Mouse (Mus musculus) ES-E14 (cell line): Measurements from ENCODE around the gene Ercc2.

Experiments
- CHD2 ChIP-seq: IDR thresholded peaks from 2 replicates; pipeline ENCODE4 v1.6.1; 2014; ENCODE audit warnings: mild to moderate bottlenecking, low read depth, low read length, inconsistent platforms
- HCFC1 ChIP-seq: IDR thresholded peaks from 2 replicates; pipeline ENCODE4 v1.6.1; 2012; ENCODE audit warnings: low read length, inconsistent platforms, borderline replicate concordance; ENCODE audit not compliant: insufficient read depth
- MAFK ChIP-seq: IDR thresholded peaks from 2 replicates; pipeline ENCODE4 v1.6.1; 2014; ENCODE audit warnings: mild to moderate bottlenecking, low read depth, low read length, inconsistent platforms; ENCODE audit not compliant: insufficient read depth
- ZC3H11A ChIP-seq: IDR thresholded peaks from 2 replicates; pipeline ENCODE4 v1.6.1; 2012; ENCODE audit warnings: low read depth, mild to moderate bottlenecking, inconsistent platforms, low read length, borderline replicate concordance
- ZNF384 ChIP-seq: IDR thresholded peaks from 2 replicates; pipeline ENCODE4 v1.6.1; 2012; ENCODE audit warnings: low read depth, low read length, inconsistent platforms

DNA sequence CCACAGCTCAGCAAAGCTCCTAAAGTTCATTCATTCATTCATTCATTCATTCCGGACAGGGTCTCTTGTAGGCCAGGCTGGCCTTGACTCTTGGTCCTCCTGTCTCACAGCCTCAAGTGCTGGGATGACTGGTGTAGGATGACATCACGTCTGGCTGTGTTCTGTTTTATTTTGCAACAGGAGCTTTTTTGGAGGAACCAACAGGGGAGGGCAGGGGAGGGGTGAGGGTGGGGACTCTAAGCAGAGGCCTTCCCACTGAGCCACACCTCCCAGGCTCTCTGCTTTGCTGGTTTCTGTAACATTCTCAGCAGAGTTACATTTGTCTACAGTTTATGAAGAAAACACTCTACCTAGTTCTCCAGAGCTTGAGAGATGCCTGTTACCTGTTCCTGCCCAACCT lies 43.8 kb upstream of the Ercc2 start:
- no peak for TF ChIP-seq HCFC1
- no peak for TF ChIP-seq ZNF384
- TF ChIP-seq ZC3H11A = no peak
- no peak for TF ChIP-seq MAFK
- no peak for TF ChIP-seq CHD2
